Mouse (Mus musculus) CD4-positive, CD25-positive, alpha-beta regulatory T cell, adult 9 weeks (primary cell): ENCODE measurements around the gene Cse1l. TPM values are rescaled to one million over a fixed set of nuclear protein-coding genes. Genes with fewer than 3 reads are reported as not detected.

Experiments
- polyA plus RNA-seq: library from polyadenylated mRNA; unstranded; fragments of 100-300 nt; shearing (Covaris generic); gene quantifications from one replicate; pipeline ENCODE4 v1.2.1, GENCODE M21; 2017

Cse1l gene
- polyA plus RNA-seq, result 88.5 TPM

DNA sequence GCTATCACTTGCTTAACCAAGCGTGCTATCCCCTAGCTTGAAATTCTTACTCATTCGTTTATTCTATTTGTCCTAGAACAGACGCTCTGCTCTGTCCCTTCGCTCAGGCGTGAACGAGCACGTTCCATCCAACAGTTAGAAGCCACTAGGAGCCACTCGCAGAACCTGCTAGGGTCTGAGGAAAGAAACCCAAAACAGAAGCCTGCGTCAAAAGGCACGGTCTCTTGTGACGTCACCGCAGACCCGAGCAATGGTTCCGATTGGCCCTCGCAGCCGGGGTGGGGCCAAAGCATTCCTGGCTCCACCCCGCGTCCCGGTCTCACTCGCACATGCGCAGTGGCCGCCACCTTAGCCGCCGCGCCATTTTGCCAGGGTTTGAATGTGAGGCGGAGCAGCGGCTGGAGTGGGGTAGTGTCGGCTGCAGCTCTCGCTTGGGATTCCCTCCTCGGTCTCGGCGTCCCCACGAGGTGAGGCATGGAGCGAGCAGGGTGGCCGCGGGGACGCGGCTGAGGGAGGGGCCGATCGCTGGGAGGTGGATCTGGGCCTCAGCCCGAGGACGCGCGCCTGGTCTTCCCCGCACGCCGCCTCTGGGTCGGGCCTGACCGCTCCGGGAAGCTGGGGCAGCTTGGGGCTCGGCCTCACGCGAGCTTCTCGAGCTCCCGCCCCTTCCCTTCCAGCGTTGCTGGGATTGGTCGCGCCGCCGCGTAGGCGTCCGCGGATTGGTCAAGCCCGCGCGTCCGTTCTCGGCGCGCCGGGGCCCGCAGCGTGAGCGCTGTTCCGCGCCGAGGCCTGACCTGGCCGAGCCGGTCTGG, at the start of gene Cse1l:
TSS of gene Cse1l (plus strand) at position 330 of the 812 bp plus-strand sequence.

Other genes with a start within 250 kb of the Cse1l start
- 18.6 TPM for gene Prex1, start 192.2 kb upstream of the Cse1l start, polyA plus RNA-seq
- gene Trp53rkb, start 113.5 kb upstream of the Cse1l start, polyA plus RNA-seq, result 0.27 TPM
- gene Arfgef2, start 100.5 kb upstream of the Cse1l start, polyA plus RNA-seq, result 3.4 TPM
- gene Stau1, start 90.3 kb downstream of the Cse1l start, polyA plus RNA-seq, result 86.4 TPM
- gene Ddx27, start 109.2 kb downstream of the Cse1l start, polyA plus RNA-seq, result 102 TPM
- 47.8 TPM for gene Znfx1, start 157.0 kb downstream of the Cse1l start, polyA plus RNA-seq